Mouse (Mus musculus) embryonic fibroblast, embryonic 13.5 days (primary cell): Measurements from ENCODE around the gene Clmp.

Experiments used
- CTCF ChIP-seq: IDR thresholded peaks from 2 replicates; pipeline ENCODE4 v1.5.1; 2011; ENCODE audit warnings: mild to moderate bottlenecking, control low read depth, low read length, moderate library complexity, borderline replicate concordance; ENCODE audit not compliant: insufficient read depth
- POLR2A ChIP-seq: IDR thresholded peaks from 2 replicates; pipeline ENCODE4 v1.6.1; 2011; ENCODE audit warnings: low read depth, mild to moderate bottlenecking, control low read depth, low read length, moderate library complexity

DNA sequence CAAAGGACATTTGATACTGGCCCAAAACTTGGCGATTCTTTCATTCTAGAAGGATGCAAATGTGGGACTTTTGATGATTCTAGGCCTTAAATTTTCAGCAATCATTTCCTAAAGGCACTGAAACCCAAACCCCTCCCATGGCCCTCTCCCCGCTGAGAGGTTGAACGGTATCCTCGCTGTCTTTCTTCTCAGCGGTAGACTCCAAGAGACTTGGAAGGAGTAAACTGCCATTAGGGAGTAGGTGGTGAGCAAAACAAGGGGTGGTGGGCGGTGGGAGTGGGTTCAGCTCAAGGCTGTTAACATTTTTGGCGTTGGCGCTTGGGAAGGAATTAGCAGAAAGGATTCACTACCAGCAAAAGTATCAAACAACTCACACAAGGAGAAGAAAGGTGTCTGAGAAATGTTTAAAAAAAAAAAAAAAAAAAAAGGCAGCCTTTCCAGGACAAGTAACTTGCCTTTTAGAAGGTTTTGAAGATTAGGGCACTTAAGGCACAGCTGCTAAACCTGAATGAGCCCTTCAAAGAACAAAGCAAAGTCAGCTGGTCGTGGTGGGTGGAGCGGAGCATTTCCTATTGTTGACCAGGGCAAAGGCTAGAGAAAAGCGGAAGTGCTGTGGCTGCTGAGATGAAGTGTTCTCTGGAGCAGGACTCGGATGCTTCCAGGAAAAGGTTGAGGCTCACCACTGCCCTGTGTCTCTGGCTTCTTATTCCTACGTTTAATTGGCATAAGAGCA is 98.0 kb downstream of the Clmp start:
- no peak for TF ChIP-seq CTCF
- TF ChIP-seq POLR2A, result no peak
